Mouse (Mus musculus) cerebellum, postnatal 14 days (tissue): ENCODE measurements around the gene Scai.
A peak's percentile ranks its signal among the peaks of the same experiment; 100 is the strongest.
"Not testable (repeated sequence)": the region's sequence is repeated elsewhere in the genome, so short reads cannot be mapped to it uniquely, and the experiment has no call there.

ENCODE experiments used
- DNase-seq, 2 experiments: peaks; one replicate each; pipeline ENCODE4 v3.0.0; 2021; ENCODE audit warnings: mixed read lengths in 2 of 2

Gene Scai

DNA sequence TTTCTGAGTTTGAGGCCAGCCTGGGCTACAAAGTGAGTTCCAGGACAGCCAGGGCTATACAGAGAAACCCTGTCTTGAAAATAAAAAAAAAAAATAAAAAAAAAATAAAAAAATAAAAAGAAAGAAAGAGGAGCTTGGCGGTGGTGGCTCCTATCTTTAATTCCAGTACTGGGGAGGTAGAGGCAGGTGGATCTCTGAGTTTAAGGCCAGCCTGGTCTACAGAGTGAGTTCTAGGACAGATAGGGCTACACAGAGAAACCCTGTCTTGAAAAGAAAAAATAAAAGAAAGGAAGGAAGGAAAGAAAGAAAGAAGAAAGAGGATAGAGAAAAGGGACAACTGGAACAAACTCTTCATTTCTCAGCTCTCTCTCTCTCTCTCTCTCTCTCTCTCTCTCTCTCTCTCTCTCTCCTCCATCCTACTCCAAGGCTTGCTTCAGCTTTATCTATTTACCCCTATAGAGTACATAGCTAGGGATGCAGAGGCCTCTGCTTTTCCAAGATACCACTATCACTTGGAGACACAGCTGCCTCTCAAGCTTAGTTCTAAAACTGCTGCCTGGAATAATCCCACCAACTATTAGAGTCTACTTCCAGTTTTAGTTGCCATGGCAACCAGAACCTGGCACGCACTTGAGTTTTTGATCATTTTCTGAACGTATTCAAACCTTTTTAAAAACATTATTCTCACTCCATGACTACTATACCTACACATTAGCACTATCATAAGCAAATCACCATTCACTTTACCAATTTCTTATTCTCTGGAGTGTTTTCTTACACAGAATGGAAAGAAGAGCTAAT is 60.8 kb downstream of the Scai start:
- DNase-seq, result no peak

DNA sequence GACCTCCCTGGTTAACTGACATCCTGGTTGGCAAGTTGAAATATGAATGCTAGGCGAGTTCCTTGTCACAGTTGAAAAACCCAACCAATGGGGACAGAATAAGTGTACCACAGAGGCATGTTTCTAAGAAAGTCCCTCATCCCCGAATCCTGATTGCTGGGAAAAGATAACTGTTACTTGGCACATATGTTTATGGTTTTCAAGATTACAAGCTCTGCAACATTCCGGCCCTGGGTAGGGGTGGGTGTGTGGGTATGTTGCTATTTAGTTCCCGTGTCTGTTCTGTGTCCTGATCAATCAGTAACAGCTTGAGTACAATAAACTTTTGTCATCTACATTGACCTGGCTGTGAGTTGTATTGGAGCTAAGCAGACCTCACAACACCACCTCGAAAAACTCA is 66.4 kb downstream of the Scai start:
- no peak for DNase-seq

DNA sequence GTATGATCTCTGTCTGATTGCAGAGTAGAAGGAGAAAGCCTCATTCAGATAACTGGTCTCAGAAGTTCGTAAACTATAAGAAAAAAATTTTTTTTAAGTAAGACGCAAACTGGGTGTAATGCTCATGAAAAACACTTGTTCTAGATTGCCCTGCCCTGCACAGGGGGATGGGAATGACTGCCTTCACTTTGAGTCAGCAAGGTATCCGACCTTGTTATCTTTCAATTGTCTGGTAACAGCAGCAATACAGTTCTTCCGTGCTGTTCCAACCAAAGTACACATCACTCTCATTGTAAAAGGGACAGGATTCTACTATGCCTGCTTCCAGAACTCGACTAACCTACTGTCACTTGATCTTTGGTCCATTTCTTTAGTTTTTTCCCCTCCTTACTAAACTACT is 69.4 kb downstream of the Scai start:
- no peak for DNase-seq

DNA sequence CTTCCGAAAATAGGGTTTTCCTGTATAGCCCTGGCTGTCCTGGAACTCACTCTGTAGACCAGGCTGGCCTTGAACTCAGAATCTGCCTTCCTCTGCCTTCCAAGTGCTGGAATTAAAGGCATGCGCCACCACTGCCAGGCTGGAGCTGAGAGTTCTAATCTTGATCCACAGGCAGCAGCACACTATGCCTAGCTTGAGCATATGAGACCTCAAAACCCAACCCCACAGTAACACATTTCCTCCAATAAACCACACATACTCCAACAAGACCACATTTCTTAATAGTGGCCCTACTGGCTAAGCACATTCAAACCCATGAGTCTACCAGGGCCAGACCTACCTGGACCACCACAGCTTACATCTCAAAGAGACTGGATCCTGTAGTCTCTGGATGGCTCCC is 74.0 kb downstream of the Scai start:
- no peak for DNase-seq

DNA sequence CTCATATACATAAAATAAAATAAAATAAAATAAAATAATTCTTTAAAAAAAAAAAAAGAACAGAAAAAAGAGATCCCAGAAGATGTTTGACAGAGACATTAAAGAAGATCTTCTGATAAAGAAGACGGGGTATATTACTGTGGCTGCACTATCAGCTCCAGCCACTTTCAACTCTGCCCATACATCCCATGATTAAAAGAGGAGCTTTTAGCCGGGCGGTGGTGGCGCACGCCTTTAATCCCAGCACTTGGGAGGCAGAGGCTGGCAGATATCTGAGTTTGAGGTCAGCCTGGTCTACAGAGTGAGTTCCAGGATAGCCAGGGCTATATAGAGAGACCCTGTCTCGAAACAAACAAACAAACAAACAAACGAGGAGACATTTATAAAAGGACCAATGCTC is 76.4 kb downstream of the Scai start:
- DNase-seq, result no peak

DNA sequence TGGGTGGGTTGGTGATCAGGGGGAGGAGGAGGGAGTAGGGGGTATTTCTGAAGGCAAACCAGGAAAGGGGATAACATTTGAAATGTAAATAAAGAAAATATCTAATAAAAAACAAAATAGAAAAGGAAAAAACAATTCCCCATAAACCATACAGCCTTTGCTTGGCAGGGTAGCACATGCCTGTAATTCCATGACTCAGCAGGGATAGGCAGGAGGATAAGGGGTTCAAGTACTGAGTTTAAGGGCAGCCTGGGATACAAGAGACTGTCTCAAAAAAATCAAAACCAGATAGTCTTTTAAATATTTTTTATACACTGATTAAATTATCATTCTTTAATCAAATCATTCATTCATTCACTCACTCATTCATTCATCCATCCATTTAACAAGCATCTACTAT is 80.0 kb downstream of the Scai start:
- DNase-seq, result no peak

DNA sequence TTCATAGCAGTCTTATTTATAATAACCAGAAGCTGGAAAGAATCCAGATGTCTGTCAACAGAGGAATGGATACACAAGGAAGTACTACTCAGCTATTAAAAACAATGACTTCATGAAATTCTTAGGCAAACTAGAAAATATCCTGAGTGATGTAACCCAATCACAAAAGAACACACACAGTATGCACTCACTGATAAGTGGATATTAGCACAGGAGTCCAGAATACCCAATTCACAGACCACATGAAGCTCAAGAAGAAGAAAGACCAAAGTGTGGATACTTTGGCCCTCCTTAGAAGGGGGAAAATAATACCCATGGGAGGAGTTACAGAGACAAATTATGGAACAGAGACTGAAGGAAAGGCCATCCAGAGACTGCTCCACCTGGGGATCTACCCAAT is 80.8 kb downstream of the Scai start:
- DNase-seq, result not testable (repeated sequence)

DNA sequence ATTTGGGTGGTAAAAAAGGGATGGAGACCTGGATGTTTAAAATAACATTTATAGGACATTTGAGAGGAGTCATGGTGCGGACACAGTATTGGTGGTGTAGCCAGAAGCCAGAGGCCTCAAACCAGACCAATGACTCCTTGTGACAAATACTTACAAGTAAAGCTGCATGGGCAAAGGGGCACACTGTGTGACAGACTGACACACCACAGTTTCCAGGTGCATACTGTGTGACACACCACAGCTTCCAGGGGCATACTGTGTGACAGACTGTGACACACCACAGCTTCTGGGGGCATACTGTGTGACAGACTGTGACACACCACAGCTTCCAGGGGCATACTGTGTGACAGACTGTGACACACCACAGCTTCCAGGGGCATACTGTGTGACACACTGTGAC is 90.6 kb downstream of the Scai start:
- DNase-seq, result peak; percentile 4 to 51

DNA sequence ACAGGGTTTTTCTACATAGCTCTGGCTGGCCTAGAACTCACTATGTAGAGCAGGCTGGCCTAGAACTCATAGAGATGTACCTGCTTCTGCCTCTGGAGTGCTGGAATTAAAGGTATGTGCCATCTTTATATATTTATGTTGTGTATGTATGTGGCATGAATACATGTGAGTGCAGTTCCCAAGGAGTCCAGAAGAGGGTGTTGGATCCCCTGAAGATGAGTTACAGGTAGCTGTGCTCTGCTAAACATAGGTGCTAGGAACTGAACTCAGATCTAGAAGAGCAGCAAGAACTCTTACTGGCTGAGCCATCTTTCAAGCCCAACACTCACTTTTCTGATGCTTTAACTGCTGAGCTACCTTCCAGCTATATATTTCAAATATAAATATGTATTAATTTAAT is 92.5 kb downstream of the Scai start:
- peak; percentile 12 for DNase-seq

DNA sequence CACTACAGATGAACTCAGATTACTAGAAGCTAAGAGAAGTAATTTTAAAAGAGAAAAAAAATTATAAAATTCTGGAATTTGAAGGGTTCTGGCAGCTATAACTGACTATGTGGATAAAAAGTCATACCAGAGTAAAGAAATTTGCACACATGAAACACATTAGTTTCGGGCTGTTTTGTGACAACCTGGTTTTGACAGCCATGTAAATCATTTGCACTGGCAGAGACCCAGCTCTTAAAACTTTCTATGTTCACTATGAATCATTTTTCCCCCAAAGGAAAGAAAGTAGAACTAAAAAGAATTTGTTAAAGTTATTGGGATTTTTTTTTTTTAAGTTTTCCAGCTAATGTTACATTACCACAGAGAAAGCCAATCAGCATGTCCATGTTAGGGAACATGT is 98.6 kb downstream of the Scai start:
- DNase-seq, result no peak

DNA sequence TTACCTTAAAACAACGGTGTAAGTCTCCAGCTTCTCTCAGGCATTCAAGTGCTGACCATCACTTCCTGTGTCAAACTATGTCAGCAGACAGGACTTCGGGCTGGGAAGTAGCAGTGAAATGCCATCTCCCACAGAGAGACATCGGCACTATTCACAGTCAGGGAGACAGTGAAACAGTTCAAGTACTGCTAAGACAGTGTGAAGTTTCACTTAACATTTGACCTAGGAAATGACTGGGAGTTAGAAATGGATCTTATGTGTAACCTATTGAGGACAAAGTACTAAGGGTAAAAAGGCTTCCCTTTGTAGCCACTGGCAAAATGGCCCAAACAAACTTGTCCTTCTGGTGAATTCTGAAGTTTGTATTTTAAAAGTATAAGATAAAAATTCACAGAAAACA is 107.8 kb downstream of the Scai start:
- DNase-seq, result no peak

DNA sequence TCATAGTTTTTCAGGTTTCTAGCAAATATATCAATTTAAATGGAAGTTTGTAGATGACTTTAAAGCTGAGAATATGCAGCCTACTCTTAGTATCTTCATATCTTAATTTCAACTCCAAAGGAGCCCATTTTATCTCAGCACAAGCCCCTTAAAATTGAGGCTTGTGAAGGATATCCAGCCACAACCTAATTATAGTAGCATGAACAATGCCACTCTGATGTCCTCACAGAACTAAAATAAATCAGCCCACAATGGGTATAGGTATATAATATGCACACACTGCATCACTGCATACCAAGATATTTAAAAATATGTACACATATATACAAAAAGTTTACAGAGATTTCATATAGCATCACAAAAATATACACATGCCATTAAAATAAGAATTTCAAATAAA is 119.9 kb downstream of the Scai start:
- no peak for DNase-seq

DNA sequence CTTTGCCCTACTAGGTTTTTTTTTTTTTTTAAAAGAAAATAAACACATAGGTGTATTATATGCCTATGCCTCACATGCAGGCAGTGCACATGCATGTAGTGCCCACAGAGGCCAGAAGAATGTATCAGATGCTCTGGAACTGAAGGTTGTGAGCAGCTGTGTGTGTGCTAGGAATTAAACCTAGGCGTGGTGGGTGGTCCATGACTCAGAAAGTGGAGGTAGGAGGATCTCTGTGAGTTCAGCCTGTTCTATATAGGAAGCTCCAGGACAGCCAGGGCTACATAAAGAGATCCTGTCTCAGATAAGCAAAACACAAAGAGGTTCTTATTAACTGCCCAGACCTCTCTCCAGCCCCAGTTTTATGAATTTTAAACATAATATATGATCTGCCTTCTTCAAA is 121.4 kb downstream of the Scai start:
- no peak for DNase-seq

DNA sequence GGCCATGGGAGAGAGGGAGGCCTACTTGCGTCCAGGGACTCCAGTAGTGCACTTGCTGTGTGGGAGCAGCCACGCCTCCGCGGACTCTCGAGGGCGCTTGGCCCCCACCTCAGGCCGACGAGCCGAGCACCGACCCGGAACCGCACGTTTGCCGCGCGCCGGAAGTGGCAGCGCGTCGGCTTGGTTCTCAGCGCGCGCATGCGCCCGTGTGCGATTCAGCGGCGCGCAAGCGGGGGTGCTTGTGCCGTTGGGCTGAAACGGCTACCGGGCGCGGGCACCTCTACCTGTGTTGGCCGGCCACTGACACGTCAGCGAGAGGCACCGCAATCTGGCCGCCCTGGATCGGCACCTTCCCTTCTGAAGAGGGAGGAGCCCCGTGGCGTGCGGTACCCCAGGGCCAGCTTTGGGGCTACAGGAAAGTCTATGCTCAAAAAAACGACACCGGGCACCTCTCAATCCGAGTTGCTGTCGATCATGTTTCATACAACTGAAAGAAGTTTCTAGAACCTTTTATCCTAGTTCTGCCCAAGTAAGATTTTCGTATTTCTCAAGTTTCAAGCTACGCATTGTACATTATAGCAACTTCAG is 125.0 kb downstream of the Scai start, which contains the start of gene Golga1:
TSS of gene Golga1 (minus strand) at position 142 of the 588 bp plus-strand sequence.
- peak; percentile 92 for DNase-seq

DNA sequence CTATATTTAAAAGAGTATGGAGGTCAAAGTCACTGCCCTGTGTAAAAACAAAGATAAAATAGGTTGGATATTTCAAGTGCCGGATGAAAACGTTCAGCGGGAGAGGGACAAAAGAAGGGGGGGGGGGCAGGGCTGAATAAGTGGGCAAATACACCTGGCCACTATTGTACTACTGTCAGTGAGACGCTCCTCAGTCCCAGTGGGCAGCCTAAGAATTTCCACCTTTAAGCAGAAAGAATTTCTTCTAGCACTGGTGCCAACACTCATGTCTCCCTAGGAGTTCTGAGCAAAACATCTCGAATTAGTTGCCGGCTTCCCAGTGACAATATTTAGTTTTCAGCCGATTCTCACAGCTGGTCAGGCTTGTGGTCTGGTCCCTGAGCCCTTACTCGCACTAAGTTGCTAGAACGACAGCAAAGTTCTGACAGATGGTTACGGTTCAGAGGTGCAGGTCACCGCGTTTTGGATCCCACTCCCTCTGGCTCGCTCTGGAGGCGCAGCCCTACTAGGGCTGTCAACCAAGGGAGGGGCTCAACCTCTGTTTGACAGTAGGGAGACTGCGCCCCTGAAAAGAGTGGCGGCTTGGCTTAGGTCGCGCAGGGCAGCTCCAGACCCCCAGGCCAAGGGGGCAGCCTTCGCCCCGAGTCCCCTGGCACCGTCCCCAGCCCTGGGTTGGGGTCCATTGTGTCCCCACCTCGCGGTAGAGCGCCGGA is 125.7 kb downstream of the Scai start:
- DNase-seq, result no peak

DNA sequence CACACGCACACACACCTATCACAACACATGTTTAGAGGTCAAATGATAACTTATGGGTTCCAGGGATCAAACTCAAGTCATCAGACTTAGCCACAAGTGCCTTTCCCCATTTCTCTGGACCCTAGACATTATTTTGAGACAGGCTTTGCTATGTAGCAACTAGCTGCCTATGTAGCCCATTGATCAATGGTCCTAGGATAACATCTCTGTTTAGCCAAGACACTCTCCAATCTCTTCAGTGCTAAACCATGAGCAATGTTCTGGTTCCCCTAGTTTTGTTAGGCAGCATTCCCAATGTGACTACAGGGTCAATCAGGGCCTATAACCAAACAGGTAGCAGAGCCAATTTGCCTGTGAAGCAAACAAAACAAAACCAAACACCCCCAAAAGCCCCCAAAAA is 142.0 kb downstream of the Scai start:
- DNase-seq, result no peak

DNA sequence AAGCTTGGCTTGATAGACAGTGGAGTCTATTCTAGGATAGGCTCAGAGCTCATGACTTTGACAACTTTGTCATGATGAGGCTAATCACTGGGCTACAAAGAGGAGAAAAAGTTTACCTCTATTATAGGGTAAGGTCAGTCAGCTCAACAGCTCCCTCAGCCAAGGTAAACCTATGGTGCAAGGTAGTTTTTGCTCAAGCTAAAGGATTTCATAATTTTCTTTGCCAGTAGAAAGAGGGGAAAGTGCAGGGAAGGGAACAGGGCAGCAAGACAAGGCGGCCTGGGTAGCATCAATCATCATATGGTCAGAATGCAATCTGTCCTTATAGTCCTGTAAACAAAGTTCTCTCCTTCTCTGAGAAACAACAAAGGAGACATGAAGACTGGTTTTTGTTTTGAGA is 150.3 kb downstream of the Scai start:
- DNase-seq, result no peak

DNA sequence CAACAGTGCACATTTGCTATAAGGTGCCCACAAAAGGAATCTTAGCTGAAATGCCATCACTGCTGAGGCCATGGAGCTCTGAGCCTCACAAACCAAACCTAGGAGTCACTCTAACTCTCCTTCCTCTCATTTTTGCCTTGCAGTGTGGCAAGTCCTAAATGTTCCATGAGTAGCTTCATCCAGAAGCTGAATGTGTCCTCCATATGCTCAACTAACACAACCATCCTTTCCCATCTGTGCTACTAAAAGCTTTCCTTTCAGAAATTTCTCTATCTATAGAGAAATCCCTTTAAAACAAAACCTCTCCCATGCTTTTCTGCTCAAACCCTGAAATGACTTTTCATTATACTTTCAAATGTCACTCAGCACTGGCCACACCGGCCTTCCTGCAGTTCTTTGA is 158.9 kb downstream of the Scai start:
- no peak for DNase-seq

DNA sequence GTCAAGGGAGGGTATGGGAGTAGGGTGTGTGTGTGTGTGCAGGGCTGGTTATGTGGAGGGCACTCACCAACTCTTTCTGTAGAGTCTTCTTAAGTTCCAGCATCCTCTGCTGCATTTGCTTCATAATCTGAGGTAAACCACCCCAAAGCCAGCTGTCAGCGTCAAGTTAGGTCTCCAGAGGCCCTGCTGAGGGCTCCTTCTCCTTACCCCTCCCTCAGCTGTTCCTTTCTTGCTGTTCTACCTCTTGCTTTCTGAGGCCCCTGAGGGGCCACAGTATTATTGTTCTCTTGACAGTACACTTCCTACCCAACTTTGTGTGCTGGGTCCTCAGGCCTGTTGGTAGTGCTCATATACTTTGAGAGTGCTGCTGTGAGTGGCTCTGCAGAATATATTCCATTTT is 170.5 kb downstream of the Scai start:
- no peak for DNase-seq

DNA sequence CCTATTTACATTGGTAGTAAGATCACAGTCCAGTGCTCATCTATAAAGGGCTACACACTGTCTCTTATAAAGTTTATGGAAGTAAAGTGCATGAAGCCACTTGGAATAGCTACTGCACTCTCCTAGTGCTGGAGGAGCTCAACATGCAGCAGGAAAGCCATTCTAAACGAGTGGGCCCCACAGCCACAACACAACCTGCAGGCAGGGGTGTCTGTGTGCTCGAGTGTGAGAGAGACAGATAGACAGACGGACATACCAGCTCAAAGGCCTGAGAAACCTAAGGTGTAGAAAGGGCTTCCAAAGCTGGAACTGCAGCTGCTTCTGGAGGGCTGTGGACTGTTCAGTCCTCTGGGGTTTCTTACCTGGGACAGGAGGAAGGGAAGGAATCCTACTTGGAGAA is 174.0 kb downstream of the Scai start:
- no peak for DNase-seq
